Mouse (Mus musculus) heart, postnatal 0 days (tissue): ENCODE results near the gene Ccr6.

ENCODE experiments used
- CTCF ChIP-seq: IDR thresholded peaks from 2 replicates; pipeline ENCODE4 v1.5.1; 2016; ENCODE audit warnings: antibody characterized with exemption, control low read depth, low read depth
- EP300 ChIP-seq: IDR thresholded peaks from 2 replicates; pipeline ENCODE4 v1.6.1; 2016; ENCODE audit warnings: antibody characterized with exemption, low read depth

DNA sequence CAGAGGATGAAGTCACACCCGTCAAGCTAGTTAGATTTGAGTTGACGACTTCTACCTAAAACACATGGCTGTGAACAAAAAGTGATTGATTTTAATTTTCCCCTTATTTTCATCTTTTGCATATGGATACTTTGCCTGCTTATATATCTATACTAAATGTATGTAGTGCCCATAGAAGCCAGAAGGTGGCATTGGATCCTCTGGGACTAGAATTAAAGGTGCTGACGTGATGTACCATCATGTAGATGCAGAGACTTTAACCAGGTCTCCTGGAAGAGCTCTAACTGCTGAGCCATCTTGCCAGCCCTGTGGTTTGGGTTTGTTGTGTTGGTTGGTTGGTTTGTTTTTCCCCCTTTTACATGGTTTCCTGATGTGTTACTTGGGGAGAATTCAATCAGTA, 38.2 kb upstream of the Ccr6 start:
- peak; percentile 23; the same call in 1 of the 2 replicates for TF ChIP-seq CTCF
- TF ChIP-seq EP300 = no peak
